Mouse (Mus musculus): ENCODE measurements around the gene Fbxo24. TPM values are rescaled to one million over a fixed set of nuclear protein-coding genes. Genes with fewer than 3 reads are reported as not detected.

Fbxo24 gene
- polyA plus RNA-seq, 2 experiments: 0.15 to 0.24 TPM

DNA sequence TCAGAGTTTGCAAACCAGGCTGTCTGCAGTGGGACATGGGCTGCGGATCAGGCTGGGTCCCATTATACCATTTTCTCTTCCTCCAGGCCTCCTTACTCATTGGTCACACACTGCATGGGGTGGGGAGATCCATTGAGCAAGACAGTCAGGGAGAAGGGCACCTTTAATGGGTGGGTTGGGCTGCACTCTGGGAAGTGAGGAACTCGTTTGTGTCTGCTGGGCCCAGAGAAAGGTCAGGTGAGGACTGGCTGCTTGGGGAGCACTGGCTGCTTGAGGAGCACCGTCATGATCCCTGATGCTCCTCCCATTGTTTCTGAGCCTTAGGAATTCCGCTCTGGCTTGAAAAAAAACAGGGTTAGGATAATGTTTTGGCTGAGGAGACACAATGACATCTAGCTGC is 14.1 kb upstream of the Fbxo24 start:
- H3K27me3 ChIP-seq (ENCODE audit: control insufficient read depth, insufficient read depth, low read length): peaks cover 21% of the 10 kb centered on the region
- H3K4me2 ChIP-seq (replicated peaks; ENCODE audit: low read depth, low read length, severe bottlenecking): no peak overlapping the region
- no peak overlapping the region for H3K4me3 ChIP-seq (replicated peaks; ENCODE audit: low read length)
- no peak overlapping the region for H3K9ac ChIP-seq (ENCODE audit: low read depth, low read length, severe bottlenecking)
- ATAC-seq (ENCODE audit: low FRiP score, low read depth) (no peak), DNase-seq (ENCODE audit: low spot score) (no peak)
- H3K27ac ChIP-seq (replicated peaks; ENCODE audit: low read depth, low read length): no peak overlapping the region
- WGBS: 60% methylated on average over 4 of the region's 4 CpGs
- no peak for TF ChIP-seq POLR2A (IDR thresholded peaks at IDR 0.05; ENCODE audit: borderline replicate concordance, extremely low read depth, insufficient read depth, insufficient read length)
- H3K36me3 ChIP-seq (ENCODE audit: control insufficient read depth, insufficient read depth, low read length): peaks cover 48% of the 10 kb centered on the region
- peaks cover 8% of the 10 kb centered on the region for H3K4me1 ChIP-seq (ENCODE audit: control insufficient read depth, insufficient read depth, low read length)
- no peaks in the 10 kb centered on the region for H3K9me3 ChIP-seq (ENCODE audit: control insufficient read depth, low read length)

DNA sequence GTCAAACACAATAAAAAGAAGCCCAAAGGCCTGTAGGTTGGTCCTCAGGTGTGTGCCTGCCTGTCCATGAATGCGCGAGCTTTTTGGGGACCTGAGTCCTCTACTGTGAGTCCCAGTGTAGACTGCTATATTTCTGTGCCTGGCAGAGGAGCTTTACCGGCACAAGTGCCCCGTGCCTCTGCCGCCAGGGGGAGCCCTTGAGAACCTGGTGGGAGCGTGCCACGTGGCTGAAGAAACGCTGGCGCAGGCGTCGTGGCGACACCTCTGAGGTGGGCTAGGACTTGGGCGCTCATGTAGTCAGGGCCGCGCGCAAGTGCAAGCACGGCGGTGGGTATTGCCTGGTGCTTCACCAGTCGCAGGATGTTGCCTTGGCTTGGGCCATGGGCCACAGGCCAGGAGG is 12.3 kb upstream of the Fbxo24 start, which contains the start of gene Sap25:
Gene Sap25, plus strand, starts transcription at position 281 of the 400 bp plus-strand sequence.
- ATAC-seq (ENCODE audit: low FRiP score, low read depth): no peak
- H3K36me3 ChIP-seq (ENCODE audit: control insufficient read depth, insufficient read depth, low read length): peaks cover 66% of the 10 kb centered on the region
- WGBS: 84% methylated on average over 19 of the region's 19 CpGs
- H3K27ac ChIP-seq (replicated peaks; ENCODE audit: low read depth, low read length): no peak within 1 kb of the TSS
- no peak for TF ChIP-seq POLR2A (IDR thresholded peaks at IDR 0.05; ENCODE audit: borderline replicate concordance, extremely low read depth, insufficient read depth, insufficient read length)
- H3K4me2 ChIP-seq (replicated peaks; ENCODE audit: low read depth, low read length, severe bottlenecking): no peak within 1 kb of the TSS
- H3K4me1 ChIP-seq (ENCODE audit: control insufficient read depth, insufficient read depth, low read length): peaks cover 3% of the 10 kb centered on the region; the same call in 1 of the 2 replicates
- peaks cover 19% of the 10 kb centered on the region for H3K27me3 ChIP-seq (ENCODE audit: control insufficient read depth, insufficient read depth, low read length)
- H3K9ac ChIP-seq (ENCODE audit: low read depth, low read length, severe bottlenecking): no peak within 1 kb of the TSS
- no peaks in the 10 kb centered on the region for H3K9me3 ChIP-seq (ENCODE audit: control insufficient read depth, low read length)
- no peak within 1 kb of the TSS for H3K4me3 ChIP-seq (replicated peaks; ENCODE audit: low read length)
- DNase-seq (ENCODE audit: low spot score): no peak

DNA sequence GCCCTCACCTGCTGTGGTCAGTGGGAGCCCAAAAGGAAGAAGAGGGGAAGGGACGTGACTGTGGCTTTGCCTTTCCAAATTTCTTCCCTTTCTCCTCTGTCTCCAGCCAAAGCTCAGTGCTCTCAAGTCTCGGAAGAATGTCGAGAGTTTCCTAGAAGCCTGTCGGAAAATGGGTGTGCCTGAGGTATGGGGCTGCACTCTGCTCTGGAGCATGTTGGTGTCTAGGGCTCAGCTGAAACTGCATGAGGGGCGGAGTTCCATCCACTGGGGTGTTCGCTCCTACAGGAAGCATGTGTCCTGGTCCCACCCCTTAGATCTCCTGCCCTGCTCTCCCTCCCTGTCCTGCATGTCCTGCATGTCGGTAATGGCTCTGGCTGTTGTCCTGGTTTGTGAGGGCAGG is 10.7 kb upstream of the Fbxo24 start:
- no peak overlapping the region for H3K27ac ChIP-seq (replicated peaks; ENCODE audit: low read depth, low read length)
- H3K4me1 ChIP-seq (ENCODE audit: control insufficient read depth, insufficient read depth, low read length): no peaks in the 10 kb centered on the region
- H3K4me2 ChIP-seq (replicated peaks; ENCODE audit: low read depth, low read length, severe bottlenecking): no peak overlapping the region
- ATAC-seq (ENCODE audit: low FRiP score, low read depth) (no peak), DNase-seq (ENCODE audit: low spot score) (no peak)
- WGBS: 79% methylated on average over 6 of the region's 7 CpGs
- no peaks in the 10 kb centered on the region for H3K9me3 ChIP-seq (ENCODE audit: control insufficient read depth, low read length)
- H3K9ac ChIP-seq (ENCODE audit: low read depth, low read length, severe bottlenecking): no peak overlapping the region
- no peak for TF ChIP-seq POLR2A (IDR thresholded peaks at IDR 0.05; ENCODE audit: borderline replicate concordance, extremely low read depth, insufficient read depth, insufficient read length)
- peaks cover 3% of the 10 kb centered on the region; the same call in 1 of the 2 replicates for H3K27me3 ChIP-seq (ENCODE audit: control insufficient read depth, insufficient read depth, low read length)
- H3K36me3 ChIP-seq (ENCODE audit: control insufficient read depth, insufficient read depth, low read length): peaks cover 78% of the 10 kb centered on the region
- H3K4me3 ChIP-seq (replicated peaks; ENCODE audit: low read length): no peak overlapping the region

DNA sequence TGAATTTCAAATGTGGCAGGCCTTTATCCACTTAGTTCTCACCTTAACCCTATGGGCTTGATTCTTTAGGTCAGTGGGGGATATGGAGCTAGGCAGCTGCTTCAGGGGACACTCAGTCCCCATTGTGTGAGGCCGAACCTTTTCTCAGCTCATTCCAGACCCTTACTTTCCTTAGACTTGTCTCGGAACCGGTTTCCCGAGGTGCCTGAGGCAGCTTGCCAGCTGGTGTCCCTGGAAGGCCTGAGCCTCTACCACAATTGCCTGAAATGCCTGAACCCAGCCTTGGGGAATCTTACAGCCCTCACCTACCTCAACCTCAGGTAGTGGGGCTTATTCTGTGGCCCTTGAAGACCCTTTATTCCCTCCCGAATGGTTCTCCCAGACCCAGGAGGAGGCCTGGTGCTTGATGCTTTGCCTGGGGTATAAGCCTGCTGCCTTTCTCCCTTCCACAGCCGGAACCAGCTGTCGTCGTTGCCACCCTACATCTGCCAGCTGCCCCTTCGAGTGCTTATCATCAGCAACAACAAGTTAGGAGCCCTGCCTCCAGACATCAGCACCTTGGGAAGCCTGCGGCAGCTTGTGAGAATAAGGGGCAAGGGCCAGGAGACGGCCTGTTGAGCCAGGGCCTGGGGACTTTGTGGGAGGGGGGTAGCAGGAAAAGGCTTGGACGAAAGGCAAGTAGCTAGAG is 4.7 kb upstream of the Fbxo24 start:
- Histone ChIP-seq H3K27me3 (ENCODE audit: control insufficient read depth, insufficient read depth, low read length) (no peaks in the 10 kb centered on the region), H3K4me1 (ENCODE audit: control insufficient read depth, insufficient read depth, low read length) (peaks cover 12% of the 10 kb centered on the region), H3K36me3 (ENCODE audit: control insufficient read depth, insufficient read depth, low read length) (peaks cover 59% of the 10 kb centered on the region), H3K9ac (ENCODE audit: low read depth, low read length, severe bottlenecking) (no peak overlapping the region), H3K27ac (replicated peaks; ENCODE audit: low read depth, low read length) (no peak overlapping the region), H3K9me3 (ENCODE audit: control insufficient read depth, low read length) (no peaks in the 10 kb centered on the region), H3K4me2 (replicated peaks; ENCODE audit: low read depth, low read length, severe bottlenecking) (no peak overlapping the region), H3K4me3 (replicated peaks; ENCODE audit: low read length) (no peak overlapping the region)
- WGBS: 77% methylated on average over 12 of the region's 12 CpGs
- DNase-seq (ENCODE audit: low spot score): no peak
- no peak for ATAC-seq (ENCODE audit: low FRiP score, low read depth)
- no peak for TF ChIP-seq POLR2A (IDR thresholded peaks at IDR 0.05; ENCODE audit: borderline replicate concordance, extremely low read depth, insufficient read depth, insufficient read length)

DNA sequence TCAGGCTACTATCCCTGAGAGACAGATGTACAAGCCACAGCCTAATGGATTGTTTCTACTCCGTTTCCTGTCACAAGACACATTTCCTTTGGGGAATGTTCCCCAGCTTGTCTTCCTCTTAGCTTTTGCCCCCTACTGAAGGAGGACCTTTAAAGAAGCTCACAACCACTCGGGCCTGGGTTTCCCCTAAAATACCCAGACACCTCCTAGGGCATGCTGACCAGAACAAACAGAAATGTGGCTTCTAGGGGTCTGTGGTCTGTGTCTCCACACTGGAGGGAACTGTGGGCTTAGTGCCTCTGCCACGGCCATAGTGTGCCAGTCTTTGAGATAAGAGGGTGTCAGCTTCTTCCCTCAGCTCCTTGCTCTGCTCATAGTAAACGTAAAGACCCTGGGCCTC is 2.8 kb upstream of the Fbxo24 start:
- no peak for TF ChIP-seq POLR2A (IDR thresholded peaks at IDR 0.05; ENCODE audit: borderline replicate concordance, extremely low read depth, insufficient read depth, insufficient read length)
- H3K4me2 ChIP-seq (replicated peaks; ENCODE audit: low read depth, low read length, severe bottlenecking): peak overlapping the region; percentile 2; the same call in 1 of the 2 replicates
- 73% methylated on average over 4 of the region's 4 CpGs for WGBS
- H3K9ac ChIP-seq (ENCODE audit: low read depth, low read length, severe bottlenecking): no peak overlapping the region
- H3K4me1 ChIP-seq (ENCODE audit: control insufficient read depth, insufficient read depth, low read length): peaks cover 16% of the 10 kb centered on the region
- no peaks in the 10 kb centered on the region for H3K27me3 ChIP-seq (ENCODE audit: control insufficient read depth, insufficient read depth, low read length)
- no peak overlapping the region for H3K27ac ChIP-seq (replicated peaks; ENCODE audit: low read depth, low read length)
- DNase-seq (ENCODE audit: low spot score) (no peak), ATAC-seq (ENCODE audit: low FRiP score, low read depth) (no peak)
- no peak overlapping the region for H3K4me3 ChIP-seq (replicated peaks; ENCODE audit: low read length)
- peaks cover 39% of the 10 kb centered on the region for H3K36me3 ChIP-seq (ENCODE audit: control insufficient read depth, insufficient read depth, low read length)
- no peaks in the 10 kb centered on the region for H3K9me3 ChIP-seq (ENCODE audit: control insufficient read depth, low read length)
